Mouse (Mus musculus) thymus, adult 2 months (tissue): ENCODE results near the gene Rfx8. TPM values are rescaled to one million over a fixed set of nuclear protein-coding genes. Genes with fewer than 3 reads are reported as not detected.
"Not testable (repeated sequence)": the region's sequence is repeated elsewhere in the genome, so short reads cannot be mapped to it uniquely, and the experiment has no call there.

ENCODE experiments used
- DNase-seq: peaks from one replicate; pipeline ENCODE4 v3.0.0; 2021
- H3K27ac ChIP-seq: fragments of 200-500 bp; 2 replicates; pipeline ENCODE4 v1.5.1; 2012; ENCODE audit warnings: low read length, control low read depth; ENCODE audit not compliant: control insufficient read depth, insufficient read depth
- H3K27me3 ChIP-seq: fragments of 200-500 bp; 2 replicates; pipeline ENCODE4 v1.6.1; 2012; ENCODE audit warnings: mild to moderate bottlenecking, low read length, moderate library complexity, mixed read lengths; ENCODE audit not compliant: control insufficient read depth, insufficient read depth
- H3K36me3 ChIP-seq: fragments of 200-500 bp; 2 replicates; pipeline ENCODE4 v1.6.1; 2012; ENCODE audit warnings: mild to moderate bottlenecking, low read length, moderate library complexity; ENCODE audit not compliant: control insufficient read depth, insufficient read depth
- H3K4me1 ChIP-seq: fragments of 200-500 bp; replicated peaks from 2 replicates; pipeline ENCODE4 v1.6.1; 2012; ENCODE audit warnings: low read length; ENCODE audit not compliant: control insufficient read depth, insufficient read depth
- H3K4me3 ChIP-seq: fragments of 200-500 bp; 2 replicates; pipeline ENCODE4 v1.5.1; 2012; ENCODE audit warnings: mild to moderate bottlenecking, low read length, control low read depth, moderate library complexity; ENCODE audit not compliant: control insufficient read depth, insufficient read depth
- CTCF ChIP-seq: fragments of 200-500 bp; IDR thresholded peaks from 2 replicates; pipeline ENCODE4 v1.5.1; 2012; ENCODE audit warnings: mild to moderate bottlenecking, control low read depth, low read length, moderate library complexity, borderline replicate concordance; ENCODE audit not compliant: control insufficient read depth, poor library complexity, insufficient read depth; ENCODE audit errors: extremely low read depth
- POLR2A ChIP-seq: fragments of 200-500 bp; IDR thresholded peaks from 2 replicates; pipeline ENCODE4 v1.6.1; 2012; ENCODE audit warnings: mild to moderate bottlenecking, low read length, control low read depth, moderate library complexity; ENCODE audit not compliant: control insufficient read depth, poor library complexity, insufficient read depth; ENCODE audit errors: extremely low read depth
- WGBS: fragments of 180-500 bp; shearing (Covaris S2); methylation state at CpG from one replicate; pipeline ENCODE4 v1.1.7; 2018; 5-methylcytosine and 5-hydroxymethylcytosine counted together
- polyA plus RNA-seq: library from polyadenylated mRNA; depleted of rRNA; stranded (reverse); fragments of >200 nt; gene quantifications from 2 replicates; pipeline ENCODE4 v1.2.3, GENCODE M21; 2012

The Rfx8 gene
- polyA plus RNA-seq, 1 experiment, result 0.19 TPM

DNA sequence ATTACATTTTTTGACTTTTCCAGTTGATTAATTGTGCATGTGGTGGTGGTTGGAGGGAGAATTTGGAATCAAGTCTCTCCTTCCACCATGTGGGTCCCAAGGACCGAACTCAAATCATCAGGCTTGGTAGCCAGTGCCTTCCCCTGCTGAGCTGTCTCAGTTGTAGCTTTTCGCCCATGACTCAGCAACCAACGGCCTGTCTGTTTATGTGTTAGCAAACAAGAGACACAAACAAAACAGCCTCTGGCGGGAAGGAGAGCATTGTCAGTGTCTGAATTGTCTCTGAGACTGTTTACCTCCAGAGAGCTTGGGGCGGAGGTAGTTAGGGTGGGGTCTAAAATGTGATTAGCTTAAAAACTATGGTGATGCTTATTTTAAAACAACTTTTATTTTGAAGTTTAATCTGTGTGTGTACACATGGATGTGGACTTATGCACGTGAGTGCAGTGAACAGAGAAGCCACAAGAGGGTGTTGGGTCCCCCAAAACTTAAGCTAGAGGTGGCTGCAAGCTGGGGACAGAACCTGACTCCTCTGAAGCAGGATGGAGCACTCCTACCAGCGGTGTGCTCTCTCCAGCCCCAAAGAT lies 56.7 kb downstream of the Rfx8 start:
- no peak for DNase-seq
- no peaks in the 10 kb centered on the region for H3K36me3 ChIP-seq
- no peak for TF ChIP-seq POLR2A
- no peak for TF ChIP-seq CTCF
- H3K27me3 ChIP-seq, result no peaks in the 10 kb centered on the region
- 92% methylated on average over 7 of the region's 7 CpGs for WGBS
- no peak overlapping the region for H3K27ac ChIP-seq
- H3K4me1 ChIP-seq, result no peaks in the 10 kb centered on the region
- no peak overlapping the region for H3K4me3 ChIP-seq

- Histone ChIP-seq H3K27me3 (no peaks in the 10 kb centered on the region), H3K4me3 (no peak overlapping the region), H3K4me1 (no peaks in the 10 kb centered on the region), H3K27ac (no peak overlapping the region), H3K36me3 (no peaks in the 10 kb centered on the region)
- WGBS, result 98% methylated on average over 4 of the region's 4 CpGs
- DNase-seq, result no peak
- TF ChIP-seq CTCF (no peak), POLR2A (no peak)
These were observed 57.7 kb downstream of the Rfx8 start for GRCm38 (mm10) chr1:39663050-39663449.

DNA sequence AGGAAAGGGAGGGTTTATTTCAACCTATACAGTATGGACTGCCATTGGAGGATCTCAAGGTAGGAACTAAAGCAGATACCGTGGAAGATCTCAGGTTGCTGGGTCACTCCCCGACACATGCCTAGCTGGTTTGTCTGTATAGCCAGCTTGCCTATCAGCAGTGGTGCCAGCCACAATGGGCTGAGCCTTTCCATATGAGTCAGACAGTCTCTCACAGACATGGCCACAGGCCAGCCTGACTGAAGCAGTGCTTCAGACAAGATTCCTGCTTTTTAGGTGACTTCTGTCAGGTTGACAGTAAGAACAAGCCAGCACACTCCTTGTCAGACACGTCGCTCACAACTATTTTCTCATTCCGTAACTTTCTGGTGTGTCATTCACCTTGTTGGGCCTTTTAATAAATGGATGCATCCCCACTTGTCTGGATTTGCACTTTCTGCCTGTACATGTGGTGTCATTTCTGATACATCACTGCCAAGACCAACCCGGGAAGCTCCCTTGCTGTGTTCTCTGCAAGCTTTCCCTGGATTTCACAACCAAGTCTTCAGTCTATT lies 63.7 kb downstream of the Rfx8 start:
- H3K36me3 ChIP-seq, result no peaks in the 10 kb centered on the region

GRCm38 (mm10) chr1:39654901-39655300 lies 65.9 kb downstream of the Rfx8 start:
- DNase-seq, H3K36me3 ChIP-seq, H3K4me3 ChIP-seq, H3K27me3 ChIP-seq, H3K27ac ChIP-seq: not testable (repeated sequence)
- peaks cover 10% of the 10 kb centered on the region for H3K4me1 ChIP-seq
- WGBS, result 97% methylated on average over 18 of the region's 18 CpGs

More for the DNA sequence above, 63.7 kb downstream of the Rfx8 start:
- no peak for TF ChIP-seq POLR2A
- no peak for TF ChIP-seq CTCF
- 93% methylated on average over 6 of the region's 6 CpGs for WGBS
- no peaks in the 10 kb centered on the region for H3K27me3 ChIP-seq
- no peak for DNase-seq
- no peaks in the 10 kb centered on the region for H3K4me1 ChIP-seq
- no peak overlapping the region for H3K4me3 ChIP-seq
- no peak overlapping the region for H3K27ac ChIP-seq

GRCm38 (mm10) chr1:39653028-39653427 lies 67.8 kb downstream of the Rfx8 start:
- H3K36me3 ChIP-seq, result no peaks in the 10 kb centered on the region
- H3K4me3 ChIP-seq, result no peak overlapping the region
- no peak overlapping the region for H3K27ac ChIP-seq
- no peak for DNase-seq
- 87% methylated on average over 4 of the region's 4 CpGs for WGBS
- peaks cover 10% of the 10 kb centered on the region for H3K4me1 ChIP-seq
- peaks cover 9% of the 10 kb centered on the region; the same call in 1 of the 2 replicates for H3K27me3 ChIP-seq
- no peak for TF ChIP-seq POLR2A

DNA sequence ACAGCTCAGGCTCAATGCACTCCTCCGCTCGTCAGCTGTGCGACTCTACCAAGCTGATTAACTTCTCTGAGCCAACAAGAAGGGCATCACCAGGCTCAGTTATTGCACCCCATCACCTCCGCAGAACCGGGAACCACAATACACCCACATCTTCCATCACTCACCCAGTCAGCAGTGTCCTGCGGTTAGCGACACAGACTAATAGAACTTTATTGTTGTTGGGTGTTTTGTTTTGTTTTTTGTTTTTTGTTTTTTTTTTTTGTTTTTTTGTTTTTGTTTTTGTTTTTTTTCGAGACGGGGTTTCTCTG lies 69.6 kb downstream of the Rfx8 start, which contains the start of gene Creg2:
Gene Creg2 (minus strand): TSS at position 234 of the 308 bp plus-strand sequence.
- no peak for TF ChIP-seq POLR2A
- TF ChIP-seq CTCF, result no peak
- peaks cover 9% of the 10 kb centered on the region; the same call in 1 of the 2 replicates for H3K27me3 ChIP-seq
- H3K27ac ChIP-seq, result no peak within 1 kb of the TSS
- WGBS, result 30% methylated on average over 9 of the region's 9 CpGs
- peak within 1 kb of the TSS; percentile 21 for H3K4me3 ChIP-seq
- DNase-seq, result no peak
- H3K4me1 ChIP-seq, result peaks cover 10% of the 10 kb centered on the region
- H3K36me3 ChIP-seq, result no peaks in the 10 kb centered on the region
